Mouse (Mus musculus) frontal cortex, postnatal 14 days (tissue): Measurements from ENCODE around the gene Spag8.
A peak's percentile ranks its signal among the peaks of the same experiment; 100 is the strongest.

Experiments
- DNase-seq, 2 experiments: peaks; one replicate each; pipeline ENCODE4 v3.0.0; 2022; ENCODE audit warnings: low spot score in 2 of 2

Spag8 gene

GRCm38 (mm10) chr4:43653161-43654015 is at the start of gene Spag8:
Gene Spag8, minus strand, starts transcription at chr4:43653594.
- DNase-seq, result peak in 1 of 2 experiments; percentile 40

DNA sequence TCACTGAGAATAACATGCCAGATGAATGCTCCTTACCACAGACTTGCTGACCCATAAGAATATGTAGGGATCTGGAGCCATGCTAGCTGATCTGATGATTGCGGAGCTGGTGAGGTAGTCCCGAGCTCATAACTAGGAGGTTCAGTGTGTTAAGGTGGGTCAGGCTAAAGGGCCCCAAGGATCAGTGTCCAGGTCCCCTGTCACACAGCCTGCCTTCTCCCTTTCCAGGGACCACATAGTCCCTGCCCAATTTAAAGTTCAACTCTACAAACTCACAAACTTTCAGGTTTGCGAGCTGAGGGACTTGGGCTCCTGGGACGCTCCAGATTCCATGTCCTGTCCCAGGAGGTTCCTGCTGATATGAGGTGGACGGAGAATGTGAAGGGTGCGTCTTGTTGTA is 47.3 kb upstream of the Spag8 start, which contains the start of gene Olfr70:
TSS of gene Olfr70 (minus strand) at position 101 of the 400 bp plus-strand sequence.
- no peak for DNase-seq

GRCm38 (mm10) chr4:43696561-43696960 is 43.2 kb upstream of the Spag8 start:
- no peak for DNase-seq

GRCm38 (mm10) chr4:43695249-43695671 is 41.9 kb upstream of the Spag8 start:
- no peak for DNase-seq

DNA sequence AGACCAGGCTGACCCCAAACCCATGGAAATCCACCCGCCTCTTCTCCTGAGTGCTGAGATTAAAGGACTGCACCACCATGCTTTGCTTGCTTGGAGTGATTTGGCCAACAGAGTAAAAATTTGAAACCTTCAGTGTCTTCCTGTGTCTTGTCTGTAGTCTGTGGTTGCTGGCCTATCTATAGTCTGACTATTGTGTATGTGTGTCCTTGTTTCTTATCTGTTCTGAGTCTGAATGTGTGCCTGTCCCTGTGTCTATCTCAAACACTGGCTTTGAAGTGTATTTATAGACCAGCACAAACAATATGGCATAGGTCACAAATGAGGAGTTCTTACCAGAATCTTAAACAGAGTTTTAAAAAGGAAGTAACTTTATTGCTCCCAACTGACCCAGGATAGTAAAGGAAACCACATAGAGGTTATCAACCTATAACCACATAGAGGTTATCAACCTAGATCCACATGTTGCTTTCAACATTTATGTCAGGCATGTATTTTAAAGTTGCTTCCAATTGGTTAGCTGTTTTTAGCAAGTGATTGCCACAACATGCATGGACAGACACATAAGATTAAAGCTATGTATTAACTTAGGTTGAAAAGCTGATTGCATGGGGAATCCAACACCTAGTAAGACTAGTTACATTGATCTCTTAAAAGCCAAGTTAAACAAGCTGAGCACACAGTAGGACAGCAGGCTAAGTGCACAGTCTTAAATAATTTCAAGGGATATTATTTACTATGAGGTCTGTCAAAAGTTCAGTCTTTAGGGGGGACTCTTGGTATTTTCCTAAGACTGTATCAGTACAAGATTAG is 41.2 kb upstream of the Spag8 start:
- DNase-seq, result no peak

- DNase-seq, result no peak
Observed at GRCm38 (mm10) chr4:43693806-43694241, 40.4 kb upstream of the Spag8 start.

- no peak for DNase-seq
Observed at GRCm38 (mm10) chr4:43691026-43691425, 37.6 kb upstream of the Spag8 start.

DNA sequence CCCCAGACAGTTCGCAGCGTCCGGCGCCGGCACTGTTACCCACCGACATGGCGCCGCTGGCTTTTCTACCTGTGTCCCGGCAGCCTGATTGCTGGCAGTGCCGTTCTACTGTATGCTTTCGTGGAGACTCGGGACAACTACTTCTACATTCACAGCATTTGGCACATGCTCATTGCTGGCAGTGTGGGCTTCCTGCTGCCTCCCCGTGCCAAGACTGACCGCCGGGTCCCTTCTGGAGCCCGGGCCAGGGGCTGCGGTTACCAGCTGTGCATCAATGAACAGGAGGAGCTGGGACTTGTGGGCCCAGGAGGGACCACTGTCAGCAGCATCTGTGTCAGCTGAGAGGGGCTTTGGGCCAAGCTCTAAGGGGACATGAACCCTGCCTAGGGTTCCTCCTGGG is 36.6 kb upstream of the Spag8 start:
- DNase-seq, result no peak

DNA sequence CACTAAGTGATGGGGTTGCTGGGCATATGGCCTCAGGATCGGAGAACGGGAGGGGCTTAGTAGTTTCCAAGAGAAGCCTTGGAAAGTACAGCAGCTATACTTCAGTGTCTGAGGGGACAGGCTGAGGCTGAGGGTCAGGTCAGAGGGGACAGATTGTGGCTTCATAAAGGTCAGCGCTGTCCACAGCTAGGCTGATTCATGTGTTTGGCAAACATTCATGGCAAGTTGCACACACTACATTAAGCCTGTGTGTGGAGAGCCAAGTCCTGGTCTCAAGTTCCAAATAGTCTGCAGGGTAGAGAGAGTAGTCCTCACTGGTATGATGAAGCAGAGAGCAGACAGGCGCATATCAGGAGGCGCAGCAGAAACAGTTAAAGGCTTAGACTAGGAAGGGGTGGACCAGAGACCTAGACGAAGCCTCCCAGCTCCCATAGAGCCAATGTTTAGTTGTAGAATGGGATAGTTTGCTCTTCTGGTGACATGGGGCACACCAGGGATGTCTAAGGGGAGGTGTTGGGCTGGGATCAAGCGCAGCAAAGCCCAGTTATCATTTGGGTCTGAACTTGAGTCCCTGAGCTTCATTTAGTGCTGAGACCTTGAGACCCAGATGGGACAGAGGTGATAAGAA is 26.1 kb upstream of the Spag8 start:
- DNase-seq, result no peak

DNA sequence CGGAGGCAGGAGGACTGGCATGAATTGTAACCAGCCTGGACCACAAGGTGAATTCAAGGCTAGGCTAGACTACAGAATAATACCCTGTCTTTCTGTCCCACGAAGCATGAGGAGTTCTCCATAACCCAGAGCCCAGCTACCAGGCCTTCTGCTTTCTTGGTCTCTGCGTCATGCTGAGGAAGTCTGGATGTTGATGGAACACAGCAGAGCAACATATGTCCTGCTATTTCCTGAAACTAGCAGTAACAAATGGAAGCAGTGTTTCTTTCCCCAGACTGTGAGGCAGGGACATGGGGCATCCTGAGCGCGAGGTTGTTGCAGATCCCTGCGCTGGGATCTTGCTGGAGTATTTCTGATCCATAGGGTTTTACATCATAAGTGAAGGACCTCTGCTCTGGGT is 25.1 kb upstream of the Spag8 start:
- DNase-seq, result no peak

DNA sequence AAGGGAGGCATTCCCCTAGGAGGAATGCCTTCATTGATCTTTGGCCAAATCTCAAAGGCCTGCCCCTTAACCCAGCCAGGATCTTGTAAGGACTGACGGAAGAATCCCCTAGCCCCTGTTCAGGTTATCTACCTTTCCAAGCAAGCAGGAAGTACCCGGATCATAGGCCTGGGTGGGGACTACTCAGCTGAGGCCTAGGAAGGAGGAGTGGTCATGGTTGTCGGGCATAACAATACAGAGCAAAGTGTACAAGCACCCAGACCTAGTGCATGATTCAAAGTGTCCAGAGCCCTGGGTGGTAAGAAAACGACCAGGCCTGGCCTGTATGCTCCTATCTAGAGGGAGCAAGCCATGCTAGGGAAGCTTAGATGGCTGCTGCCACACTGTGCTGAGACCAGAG is 22.2 kb upstream of the Spag8 start:
- DNase-seq, result no peak

DNA sequence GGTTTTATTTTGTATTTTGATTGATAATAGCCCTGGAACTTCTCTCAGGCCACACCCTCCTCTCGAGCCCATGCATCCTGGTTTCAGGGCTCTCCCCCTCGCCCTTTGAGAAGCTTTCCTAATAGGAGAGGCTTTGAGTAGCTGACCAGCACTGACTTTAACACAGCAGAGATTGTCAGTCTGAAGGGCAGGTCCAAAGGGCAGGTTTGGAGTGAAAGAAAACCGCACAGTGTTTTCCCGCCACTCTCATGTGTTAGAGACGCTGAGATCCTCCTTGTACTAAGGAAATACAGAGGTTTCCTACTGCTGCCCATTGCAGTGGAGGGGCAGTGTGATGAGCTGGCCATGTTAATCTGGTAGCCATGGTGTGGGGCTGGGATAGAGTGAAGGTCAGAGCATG is 21.6 kb upstream of the Spag8 start:
- DNase-seq, result no peak

DNA sequence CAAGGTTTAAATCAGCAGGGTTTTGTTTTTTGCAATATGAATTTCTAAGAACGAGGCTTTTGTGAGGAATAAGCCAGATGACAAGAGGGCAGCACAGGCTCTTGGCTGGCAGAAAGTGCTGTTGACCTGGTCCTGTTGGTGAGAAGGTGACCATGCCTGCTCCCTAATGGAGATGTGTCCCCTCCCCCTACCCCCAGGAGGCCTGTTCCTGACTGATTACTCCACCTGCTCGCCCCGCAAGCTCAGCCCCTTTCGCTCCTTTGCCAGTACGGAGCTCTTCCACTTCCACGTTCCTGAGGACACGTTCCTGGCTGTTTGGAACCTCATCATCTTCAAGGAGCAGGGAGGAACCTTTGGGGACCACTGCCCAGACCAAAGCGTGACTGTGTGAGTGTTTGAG is 20.3 kb upstream of the Spag8 start:
- no peak for DNase-seq

DNA sequence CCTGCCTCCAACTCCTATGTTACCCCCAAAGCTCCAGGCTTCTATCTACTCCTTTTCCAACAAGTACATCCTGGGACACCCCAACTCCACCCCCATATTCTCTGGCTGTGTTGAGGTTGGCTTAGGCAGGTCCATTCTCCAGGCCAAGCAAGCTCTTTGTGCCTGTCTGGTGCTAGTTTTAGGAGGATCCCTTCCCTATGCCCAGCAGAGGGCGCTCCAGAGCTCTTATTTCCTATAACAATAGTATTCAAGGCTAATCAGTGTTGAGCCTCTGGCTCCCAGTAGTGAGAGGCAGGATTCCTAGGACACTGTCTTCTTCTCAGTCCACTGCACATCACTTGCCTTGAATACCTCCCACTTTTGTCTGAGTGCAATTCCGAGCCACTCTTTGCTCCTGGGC is 18.7 kb upstream of the Spag8 start:
- peak; percentile 67 to 82 for DNase-seq

DNA sequence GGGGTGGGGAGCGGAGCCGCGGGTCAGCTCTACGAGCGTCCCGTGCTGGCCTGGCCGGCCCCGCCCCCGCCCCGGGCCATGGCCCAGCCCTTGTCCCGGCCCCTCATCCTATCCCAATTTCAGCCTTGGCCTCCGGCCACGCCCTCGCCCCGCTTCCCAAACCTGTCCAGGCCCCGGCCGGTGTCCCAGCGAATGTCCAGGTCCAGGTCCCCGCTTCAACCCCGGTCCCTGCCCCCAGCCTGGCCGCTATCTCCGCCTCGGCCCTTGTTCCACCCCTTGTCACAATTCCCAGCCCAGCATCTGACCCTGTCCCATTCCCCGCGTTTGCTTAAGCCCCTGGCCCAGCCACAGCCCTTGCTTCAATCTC is 16.0 kb upstream of the Spag8 start:
- DNase-seq, result peak in 1 of 2 experiments; percentile 32

DNA sequence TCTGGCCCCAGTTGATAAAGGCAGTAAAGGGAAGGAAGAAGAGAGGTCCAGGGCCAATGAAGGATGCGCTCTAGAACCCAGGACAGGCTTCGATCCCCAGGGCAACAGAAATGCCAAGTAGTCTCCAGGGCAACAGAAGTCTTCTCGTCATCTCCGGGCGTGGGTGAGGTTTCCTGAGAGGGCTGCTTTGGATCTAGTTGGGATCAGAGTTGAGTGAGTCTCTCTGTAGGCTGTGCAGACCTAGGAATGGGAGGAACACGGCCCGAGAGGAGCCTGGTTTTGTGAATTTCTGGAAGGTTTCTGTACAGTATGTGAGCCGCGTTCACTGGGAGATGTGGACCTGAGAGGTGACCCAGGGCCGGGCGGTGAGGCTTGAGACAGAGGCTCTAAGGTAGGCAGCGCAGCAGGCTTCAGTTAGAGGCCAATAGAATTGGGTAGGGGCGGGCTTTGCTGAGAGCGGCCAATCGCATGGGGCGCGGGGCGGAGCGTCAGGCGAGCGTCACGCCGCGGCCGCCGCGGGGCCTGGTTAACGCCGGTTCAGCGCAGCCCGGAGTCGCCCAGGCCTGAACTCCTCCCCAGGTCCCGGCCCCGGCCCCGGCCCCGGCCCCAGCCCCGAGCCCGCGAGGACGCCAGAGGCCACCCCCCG is 15.5 kb upstream of the Spag8 start, which contains the start of the genes Tmem8b and Fam221b:
TSS of gene Tmem8b (plus strand) at position 190 of the 646 bp plus-strand sequence.
TSS of gene Fam221b (minus strand) at position 364 of the 646 bp plus-strand sequence.
- DNase-seq, result peak; percentile 77 to 86

GRCm38 (mm10) chr4:43666412-43666811 is 13.0 kb upstream of the Spag8 start:
- no peak for DNase-seq

GRCm38 (mm10) chr4:43657146-43657545 is 3.8 kb upstream of the Spag8 start:
- DNase-seq, result no peak

DNA sequence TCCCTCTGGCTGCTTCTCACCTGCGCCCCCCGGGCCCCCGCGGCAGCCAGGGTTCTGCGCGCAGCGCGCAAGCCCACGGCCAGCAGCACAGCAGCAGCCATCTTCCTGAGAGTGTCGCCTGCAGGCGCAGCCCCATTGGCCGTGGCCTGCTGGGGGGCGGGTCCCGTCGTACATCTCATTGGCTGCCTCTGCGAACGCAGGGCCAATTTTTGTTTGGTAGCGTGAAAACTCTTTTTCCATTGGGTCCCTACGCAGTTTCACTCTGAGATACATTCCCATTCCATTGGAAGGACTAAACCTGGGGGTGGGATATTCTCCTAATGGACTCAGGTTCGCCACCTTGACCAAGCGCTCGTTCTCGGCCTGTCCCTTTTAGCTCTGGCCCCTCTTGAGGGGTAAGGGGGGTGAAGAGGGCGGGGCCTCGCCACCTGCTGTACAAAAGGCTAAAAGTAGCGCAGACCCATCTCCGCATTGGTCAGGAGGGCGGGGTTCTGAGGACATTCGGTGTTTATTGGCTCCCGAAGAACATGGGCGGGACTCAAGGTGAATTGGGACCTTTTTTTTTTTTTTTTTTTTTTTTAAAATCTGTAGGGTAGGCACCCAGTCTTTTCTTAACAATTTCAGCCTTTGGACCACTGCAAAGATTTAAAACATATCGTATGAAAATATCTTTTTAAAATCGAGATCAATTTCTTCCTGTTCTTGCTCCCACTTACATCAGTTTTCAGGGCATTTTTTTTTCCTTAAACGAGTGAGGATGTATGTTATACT is 3.1 kb upstream of the Spag8 start, which contains the start of gene Hint2:
TSS of gene Hint2 (minus strand) at position 128 of the 771 bp plus-strand sequence.
- peak; percentile 92 to 93 for DNase-seq

- DNase-seq, result no peak
Observed at GRCm38 (mm10) chr4:43655656-43656338, 2.4 kb upstream of the Spag8 start.
